Mouse (Mus musculus) CH12.LX (cell line): ENCODE results near the gene Gcm1. TPM values are rescaled to one million over a fixed set of nuclear protein-coding genes. Genes with fewer than 3 reads are reported as not detected.

ENCODE experiments used
- DNase-seq: peaks from one replicate; pipeline ENCODE4 v3.0.0-alpha.2; 2013; ENCODE audit errors: extremely low read depth
- H3K27ac ChIP-seq: 2 replicates; pipeline ENCODE4 v1.5.1; 2012; ENCODE audit warnings: low read depth, mild to moderate bottlenecking, control low read depth, moderate library complexity; ENCODE audit not compliant: insufficient read depth
- H3K27me3 ChIP-seq: replicated peaks from 2 replicates; pipeline ENCODE3; 2012; ENCODE audit warnings: inconsistent platforms
- H3K36me3 ChIP-seq, 2 experiments: replicated peaks in 1 of 2; 2 replicates each; pipeline versions ENCODE3 to v1.6.1; 2012; ENCODE audit warnings: inconsistent platforms in 1 of 2, low read length in 1 of 2, mild to moderate bottlenecking in 1 of 2, mixed read lengths in 1 of 2, moderate library complexity in 1 of 2; ENCODE audit not compliant: control insufficient read depth in 1 of 2, insufficient read depth in 1 of 2
- H3K4me1 ChIP-seq, 2 experiments: 2 replicates each; pipeline ENCODE4 v1.6.1; 2012; ENCODE audit warnings: inconsistent platforms in 1 of 2, moderate library complexity in 1 of 2; ENCODE audit not compliant: insufficient read depth in 2 of 2, control insufficient read depth in 1 of 2
- H3K4me2 ChIP-seq: 2 replicates; pipeline ENCODE4 v1.6.1; 2012; ENCODE audit warnings: low read depth, mild to moderate bottlenecking, control low read depth; ENCODE audit not compliant: poor library complexity, insufficient read depth, severe bottlenecking
- H3K4me3 ChIP-seq, 3 experiments: fragments of 150-350 bp in 1 of 3; sonication (generic) in 1 of 3; replicated peaks in 1 of 3; 2 replicates each; pipeline versions ENCODE3 to v1.5.1; 2011 to 2012; ENCODE audit warnings: low read depth in 2 of 3, low read length in 2 of 3, mild to moderate bottlenecking in 2 of 3, moderate library complexity in 2 of 3, control low read depth in 1 of 3, improper control_type of control experiment in 1 of 3, inconsistent platforms in 1 of 3, mixed read lengths in 1 of 3; ENCODE audit not compliant: poor library complexity in 1 of 3
- H3K79me2 ChIP-seq: replicated peaks from 2 replicates; pipeline ENCODE4 v1.6.1; 2012; ENCODE audit warnings: mild to moderate bottlenecking, moderate library complexity; ENCODE audit not compliant: control insufficient read depth, poor library complexity, insufficient read depth, severe bottlenecking; ENCODE audit errors: extremely low read depth
- H3K9ac ChIP-seq: 2 replicates; pipeline ENCODE4 v1.6.1; 2012; ENCODE audit warnings: low read depth, mild to moderate bottlenecking, control low read depth, moderate library complexity; ENCODE audit not compliant: insufficient read depth
- H3K9me3 ChIP-seq: replicated peaks from 2 replicates; pipeline ENCODE3; 2012; ENCODE audit warnings: low read length, inconsistent platforms, mixed read lengths
- CHD2 ChIP-seq: IDR thresholded peaks from 2 replicates; pipeline ENCODE4 v1.6.1; 2011; ENCODE audit warnings: low read length, improper control_type of control experiment
- CTCF ChIP-seq, 2 experiments: IDR thresholded peaks in 1 of 2; conservative IDR thresholded peaks in 1 of 2; 2 replicates each; pipeline ENCODE4 v1.5.1; 2011 to 2012; ENCODE audit warnings: low read depth in 2 of 2, low read length in 2 of 2, improper control_type of control experiment in 1 of 2, inconsistent platforms in 1 of 2, mild to moderate bottlenecking in 1 of 2, moderate library complexity in 1 of 2
- HCFC1 ChIP-seq: IDR thresholded peaks from 2 replicates; pipeline ENCODE4 v1.6.1; 2012; ENCODE audit warnings: low read depth, mild to moderate bottlenecking, inconsistent platforms, low read length, improper control_type of control experiment
- IRF4 ChIP-seq: IDR thresholded peaks from 2 replicates; pipeline ENCODE4 v1.6.1; 2014; ENCODE audit warnings: low read depth, mild to moderate bottlenecking, inconsistent platforms, low read length, improper control_type of control experiment
- JUN ChIP-seq: IDR thresholded peaks from 2 replicates; pipeline ENCODE4 v1.6.1; 2011; ENCODE audit warnings: low read depth, mild to moderate bottlenecking, low read length, improper control_type of control experiment, moderate library complexity; ENCODE audit not compliant: insufficient read depth
- JUND ChIP-seq: conservative IDR thresholded peaks from 2 replicates; pipeline ENCODE4 v1.6.1; 2011; ENCODE audit warnings: low read depth, low read length, improper control_type of control experiment
- MAFK ChIP-seq: IDR thresholded peaks from 2 replicates; pipeline ENCODE4 v1.6.1; 2011; ENCODE audit warnings: low read length, improper control_type of control experiment; ENCODE audit not compliant: insufficient replicate concordance
- MAX ChIP-seq: IDR thresholded peaks from 2 replicates; pipeline ENCODE4 v1.6.1; 2011; ENCODE audit warnings: low read length, improper control_type of control experiment
- NELFE ChIP-seq: IDR thresholded peaks from 2 replicates; pipeline ENCODE4 v1.6.1; 2011; ENCODE audit warnings: low read depth, low read length, improper control_type of control experiment
- NRF1 ChIP-seq: IDR thresholded peaks from 2 replicates; pipeline ENCODE4 v1.6.1; 2014; ENCODE audit warnings: low read depth, mild to moderate bottlenecking, inconsistent platforms, low read length, improper control_type of control experiment, moderate library complexity
- PAX5 ChIP-seq: IDR thresholded peaks from 2 replicates; pipeline ENCODE4 v1.6.1; 2012; ENCODE audit warnings: low read length, inconsistent platforms, mixed read lengths
- POLR2AphosphoS2 ChIP-seq: IDR thresholded peaks from 2 replicates; pipeline ENCODE4 v1.6.1; 2011; ENCODE audit warnings: low read depth, low read length, improper control_type of control experiment
- RAD21 ChIP-seq: IDR thresholded peaks from 2 replicates; pipeline ENCODE4 v1.6.1; 2011; ENCODE audit warnings: low read depth, mild to moderate bottlenecking, low read length, improper control_type of control experiment, moderate library complexity
- RCOR1 ChIP-seq: conservative IDR thresholded peaks from 2 replicates; pipeline ENCODE4 v1.6.1; 2012; ENCODE audit warnings: low read depth, mild to moderate bottlenecking, inconsistent platforms, low read length, improper control_type of control experiment
- SMC3 ChIP-seq: IDR thresholded peaks from 2 replicates; pipeline ENCODE4 v1.6.1; 2011; ENCODE audit warnings: low read depth, low read length, improper control_type of control experiment
- TCF12 ChIP-seq: IDR thresholded peaks from 2 replicates; pipeline ENCODE4 v1.6.1; 2014; ENCODE audit warnings: low read depth, mild to moderate bottlenecking, inconsistent platforms, low read length, improper control_type of control experiment
- UBTF ChIP-seq: IDR thresholded peaks from 2 replicates; pipeline ENCODE4 v1.6.1; 2012; ENCODE audit warnings: low read depth, mild to moderate bottlenecking, inconsistent platforms, low read length, improper control_type of control experiment, moderate library complexity
- USF1 ChIP-seq: IDR thresholded peaks from 2 replicates; pipeline ENCODE4 v1.6.1; 2014; ENCODE audit warnings: low read depth, mild to moderate bottlenecking, inconsistent platforms, low read length, improper control_type of control experiment
- ZMIZ1 ChIP-seq: IDR thresholded peaks from 2 replicates; pipeline ENCODE4 v1.6.1; 2012; ENCODE audit warnings: low read depth, mild to moderate bottlenecking, inconsistent platforms, low read length, improper control_type of control experiment
- dilution Hi-C: fragments of 300-500 bp; cut with MboI; formaldehyde crosslinking; loops from 2 replicates; pipeline ENCODE4 v1.14.3; 2020; ENCODE audit warnings: low sequenced_read_pairs; ENCODE audit not compliant: extremely low pct_unique_long_range_greater_than_20kb, extremely low pct_ligation_motif_present
- in situ Hi-C: fragments of 300-500 bp; cut with MboI; formaldehyde crosslinking; loops from 3 replicates; pipeline ENCODE4 v1.14.3; 2019; ENCODE audit warnings: low sequenced_read_pairs, low pct_ligation_motif_present, low pct_unique_long_range_greater_than_20kb, mixed read lengths
- polyA plus RNA-seq: library from polyadenylated mRNA; unstranded; fragments of >175 nt; gene quantifications from 2 replicates; pipeline ENCODE4 v1.2.1, GENCODE M21; 2012; ENCODE audit warnings: low read depth; ENCODE audit not compliant: insufficient read length
- total RNA-seq, 2 experiments: library from RNA; depleted of rRNA; stranded (reverse); fragments of 300-350 nt in 1 of 2; fragments of >200 nt in 1 of 2; gene quantifications; 2 replicates each; pipeline ENCODE4 v1.2.3; 2012 to 2014

Gcm1 gene
- total and polyA plus RNA-seq, 3 experiments, result not detected

- TF ChIP-seq USF1, result no peak
- TF ChIP-seq UBTF, result no peak
- TF ChIP-seq IRF4, result no peak
- no peak for TF ChIP-seq CHD2
- TF ChIP-seq ZMIZ1, result no peak
- TF ChIP-seq RAD21, result no peak
- TF ChIP-seq RCOR1, result no peak
- no peak for TF ChIP-seq HCFC1
- TF ChIP-seq SMC3, result no peak
- no peak for TF ChIP-seq NELFE
- TF ChIP-seq NRF1, result no peak
- no peak for TF ChIP-seq MAFK
- DNase-seq, result no peak
- Histone ChIP-seq H3K9me3 (no peaks in the 10 kb centered on the region), H3K4me2 (no peak overlapping the region), H3K36me3 (peaks cover 16 to 40% of the 10 kb centered on the region in 2 experiments), H3K4me3 (no peak overlapping the region), H3K9ac (no peak overlapping the region), H3K27me3 (no peaks in the 10 kb centered on the region), H3K79me2 (no peaks in the 10 kb centered on the region; the same call in 1 of the 2 replicates), H3K4me1 (peaks cover 4 to 44% of the 10 kb centered on the region in 2 experiments; a peak in 3 of 4 replicates), H3K27ac (no peak overlapping the region)
- dilution Hi-C loops, result no loop called here
- in situ Hi-C loops, result no loop called here
Measured at GRCm38 (mm10) chr9:78104973-78105372, 53.2 kb downstream of the Gcm1 start.

- in situ Hi-C loops, result no loop called here
- no peak for DNase-seq
- no peaks in the 10 kb centered on the region for H3K27me3 ChIP-seq
- no peak overlapping the region for H3K27ac ChIP-seq
- H3K36me3 ChIP-seq, result peaks cover 11 to 35% of the 10 kb centered on the region in 2 experiments
- no peak overlapping the region for H3K4me3 ChIP-seq
- H3K79me2 ChIP-seq, result no peaks in the 10 kb centered on the region; the same call in 1 of the 2 replicates
- H3K4me2 ChIP-seq, result no peak overlapping the region
- H3K9ac ChIP-seq, result no peak overlapping the region
- H3K4me1 ChIP-seq, result peaks cover 4 to 45% of the 10 kb centered on the region in 2 experiments; a peak in 3 of 4 replicates
- dilution Hi-C loops, result no loop called here
- H3K9me3 ChIP-seq, result no peaks in the 10 kb centered on the region
- TF ChIP-seq MAX, result no peak
- no peak for TF ChIP-seq PAX5
- no peak for TF ChIP-seq IRF4
- TF ChIP-seq POLR2AphosphoS2, result no peak
- TF ChIP-seq TCF12, result no peak
- TF ChIP-seq JUN, result no peak
- no peak for TF ChIP-seq CTCF (conservative IDR thresholded peaks at IDR 0.05 in 1 of 2, IDR thresholded peaks at IDR 0.05 in 1 of 2; ENCODE audit: low read depth in 2 of 2, low read length in 2 of 2)
- no peak for TF ChIP-seq JUND
- no peak for TF ChIP-seq RCOR1
Measured at GRCm38 (mm10) chr9:78105501-78105932, 53.8 kb downstream of the Gcm1 start.
